Mouse (Mus musculus): ENCODE measurements at regions not wholly inside any gene's neighbourhood (a gene's known extent, or its start where the extent isn't known, plus 50 kb on each side); places are given as distances from the start of the nearest gene placed in this dataset.

DNA sequence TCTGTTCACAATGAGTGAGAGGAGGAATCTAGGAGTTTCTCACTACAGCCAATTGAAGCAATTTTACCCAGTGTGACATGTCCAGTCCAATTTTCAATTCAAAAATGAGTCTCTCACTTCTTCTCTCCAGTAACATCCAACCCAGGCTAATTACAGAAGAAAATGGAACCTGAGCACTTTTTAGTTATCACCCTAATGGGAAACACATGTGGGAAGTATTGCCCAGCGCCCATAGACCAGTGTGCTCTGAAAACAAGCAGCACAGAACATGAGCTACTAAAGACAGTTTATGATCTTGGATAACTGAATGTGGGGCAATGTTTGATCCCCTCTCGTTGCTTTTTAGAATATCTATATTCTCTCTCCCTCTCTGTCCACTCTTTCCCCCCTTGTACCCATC lies 70.5 kb upstream of the Efemp1 start:
- DNase-seq (ENCODE audit: low spot score in 2 of 2): no peak

DNA sequence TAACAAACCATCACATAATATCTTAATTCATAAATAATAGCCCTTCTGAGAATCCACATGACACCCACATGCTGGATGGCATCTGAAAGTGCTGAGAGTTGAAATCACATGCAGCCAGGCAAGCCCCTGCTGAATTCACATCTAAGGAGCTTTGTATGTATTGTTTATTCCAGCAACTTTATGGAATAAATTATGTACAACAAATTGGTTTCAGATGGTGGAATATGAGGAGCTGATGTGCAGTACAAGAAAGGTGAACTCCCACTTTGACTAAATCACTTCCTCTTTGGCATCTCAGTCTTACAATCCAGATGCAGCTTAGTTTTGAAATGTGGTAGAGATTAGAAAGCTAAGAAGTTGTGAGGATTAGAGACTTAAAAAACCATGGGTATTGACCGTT lies 82.2 kb upstream of the Efemp1 start:
- no peak for DNase-seq (ENCODE audit: low spot score in 2 of 2)

DNA sequence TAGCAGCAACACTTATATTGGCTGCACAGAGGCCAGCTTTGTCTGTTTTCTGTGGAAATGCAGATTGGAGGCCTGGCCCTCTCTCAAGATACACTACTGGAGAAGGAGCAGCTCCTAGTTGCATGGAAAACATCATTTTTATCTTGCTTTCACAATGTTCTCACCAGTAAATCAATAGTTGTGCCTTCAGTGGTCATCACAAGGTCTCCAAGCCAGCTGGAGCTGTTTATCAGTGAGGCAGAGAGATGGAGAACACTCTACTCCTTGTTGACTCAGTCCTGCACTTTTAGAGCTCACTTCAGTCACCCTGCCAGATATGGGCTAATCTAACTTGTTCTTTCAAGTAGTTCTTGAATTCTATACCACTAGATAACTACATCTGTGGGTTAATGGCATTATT lies 92.3 kb upstream of the Efemp1 start:
- no peak for DNase-seq (ENCODE audit: low spot score in 2 of 2)

DNA sequence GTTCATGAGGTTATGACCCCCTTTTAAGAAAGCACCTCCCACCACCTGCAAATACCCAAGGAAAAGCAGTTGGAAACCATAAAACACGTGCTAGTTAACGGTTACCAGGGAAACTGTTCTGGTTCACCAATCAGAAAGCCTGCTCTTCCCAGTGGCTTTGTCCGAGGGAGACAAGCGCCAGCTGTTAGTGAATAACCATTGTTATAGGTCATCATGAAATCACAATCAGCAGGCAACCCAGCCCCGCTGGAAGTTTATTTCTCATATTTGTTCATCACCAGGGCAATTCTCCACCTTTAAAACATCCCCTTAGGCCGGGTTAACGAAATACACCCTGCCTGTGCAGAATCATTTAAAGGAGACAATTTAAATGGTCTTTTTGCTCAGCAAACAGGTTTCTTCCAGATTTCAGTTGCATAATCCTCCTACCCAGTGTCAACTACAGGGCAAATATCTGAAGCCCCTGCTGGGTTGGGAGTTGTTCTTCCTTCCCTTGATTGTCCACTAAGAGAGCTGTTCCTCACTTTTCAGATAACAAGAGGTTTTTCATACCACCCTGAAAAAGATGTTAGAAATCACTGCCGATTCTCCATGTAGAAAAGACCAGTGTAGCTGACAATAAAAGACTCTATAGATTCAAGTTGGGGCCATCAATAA lies 117.9 kb upstream of the Efemp1 start:
- DNase-seq (ENCODE audit: low spot score in 2 of 2): peak; percentile 16 to 24

DNA sequence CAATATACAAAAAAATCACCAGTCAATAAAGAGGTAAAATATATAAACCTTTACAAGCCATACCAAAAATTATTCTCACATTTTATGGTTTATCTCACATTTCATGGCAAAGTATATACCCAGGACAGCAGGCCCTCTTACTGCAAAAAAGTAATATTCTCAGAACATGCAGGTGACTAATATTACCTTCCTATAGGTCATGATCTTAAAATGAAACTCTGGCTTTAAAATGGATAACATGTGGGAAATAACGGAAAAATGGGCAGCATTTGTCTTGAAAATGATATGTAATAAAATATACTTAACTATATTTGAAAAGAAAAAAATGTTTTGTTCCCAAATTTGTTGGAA lies 118.4 kb upstream of the Efemp1 start:
- DNase-seq (ENCODE audit: low spot score in 2 of 2): no peak

DNA sequence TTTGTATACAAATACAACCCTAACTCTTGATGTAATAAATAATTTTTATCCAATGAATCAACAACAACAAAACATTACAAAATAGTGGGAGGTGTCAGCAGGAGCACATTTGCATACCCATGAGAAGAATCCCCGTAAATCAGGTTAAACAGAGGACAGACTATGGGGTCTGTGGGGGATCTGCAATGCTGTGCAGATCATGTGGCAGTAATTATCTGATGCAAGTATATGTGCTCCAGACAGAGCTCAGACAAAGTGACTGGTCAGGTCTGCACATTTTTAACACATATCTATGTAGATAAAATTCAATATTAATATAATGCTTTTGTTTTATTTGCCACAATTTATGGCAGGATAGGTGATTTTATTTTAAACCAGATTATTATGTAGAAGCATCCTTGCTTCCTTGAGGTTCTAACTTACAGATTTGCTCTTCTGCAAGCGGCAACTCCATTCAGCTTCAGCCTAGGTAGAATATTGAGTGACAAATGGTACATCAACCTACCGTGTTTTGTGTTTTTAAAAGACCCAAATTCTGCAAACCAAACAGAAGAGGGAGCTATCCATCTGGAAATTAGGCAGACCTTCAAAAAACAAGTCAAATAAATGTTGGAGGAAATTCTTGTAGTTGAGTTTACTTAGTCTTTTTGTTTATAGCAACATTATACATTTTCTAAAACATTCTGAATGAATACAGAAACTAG lies 119.0 kb upstream of the Efemp1 start:
- DNase-seq (ENCODE audit: low spot score in 2 of 2): no peak

DNA sequence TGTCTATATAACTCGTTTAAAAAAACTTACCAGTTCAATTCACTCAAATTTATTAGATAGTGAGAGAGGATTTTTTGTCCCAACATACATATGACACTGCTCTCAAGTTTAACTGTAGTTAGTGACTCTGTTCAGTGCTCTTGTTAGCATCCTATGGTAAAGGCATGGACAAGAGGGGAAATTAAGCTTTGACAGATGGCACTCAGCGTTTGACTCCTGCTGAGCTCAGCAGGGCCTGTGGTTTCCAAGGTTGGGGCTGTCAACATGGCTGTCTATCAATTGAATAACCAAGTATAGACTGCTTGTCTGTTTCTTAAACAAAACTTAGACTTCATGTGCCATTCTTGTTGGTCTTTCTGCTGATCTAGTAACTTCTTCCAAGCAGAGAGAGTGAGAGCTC lies 122.9 kb upstream of the Efemp1 start:
- no peak for DNase-seq (ENCODE audit: low spot score in 2 of 2)

DNA sequence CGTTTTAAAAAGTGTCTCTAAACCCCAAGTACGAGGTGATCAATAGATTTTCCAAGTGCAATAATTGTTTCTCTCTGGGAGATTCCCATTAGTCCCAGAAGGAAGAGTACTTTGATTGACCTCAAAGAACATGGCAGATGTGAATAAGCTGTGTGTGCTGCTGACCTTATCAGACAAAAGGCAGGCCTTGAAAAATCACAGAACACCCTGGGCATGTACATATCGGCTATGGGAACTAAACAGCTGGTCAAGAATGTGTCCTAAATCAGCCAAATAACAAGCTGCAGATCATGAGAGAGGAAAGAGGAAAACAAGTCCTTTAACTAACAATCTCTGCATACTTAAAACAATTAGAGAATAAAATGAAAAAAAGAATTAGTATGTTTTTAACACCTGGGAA lies 125.4 kb upstream of the Ccdc85a start:
- DNase-seq (ENCODE audit: low spot score in 2 of 2): no peak

DNA sequence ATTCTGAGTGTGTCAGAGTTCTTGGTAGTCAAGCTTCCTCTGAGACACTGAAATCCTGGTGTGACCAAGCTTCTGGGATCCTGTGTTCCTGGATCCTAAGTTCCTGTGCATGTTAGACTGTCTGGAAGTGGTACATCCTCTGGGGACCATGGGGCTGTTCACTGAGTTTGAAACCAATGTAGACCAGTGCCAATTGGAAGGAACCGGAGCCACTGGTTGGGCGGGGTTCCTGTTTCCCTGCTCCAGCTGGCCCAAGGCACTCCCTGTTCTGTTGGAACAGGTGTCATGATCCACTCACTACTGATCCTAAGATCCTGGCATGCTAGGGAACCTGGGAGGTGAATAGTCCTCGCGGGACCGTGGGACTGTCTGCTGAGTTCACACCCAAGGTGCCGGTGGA lies 124.3 kb upstream of the Ccdc85a start:
- no peak for DNase-seq (ENCODE audit: low spot score in 2 of 2)

DNA sequence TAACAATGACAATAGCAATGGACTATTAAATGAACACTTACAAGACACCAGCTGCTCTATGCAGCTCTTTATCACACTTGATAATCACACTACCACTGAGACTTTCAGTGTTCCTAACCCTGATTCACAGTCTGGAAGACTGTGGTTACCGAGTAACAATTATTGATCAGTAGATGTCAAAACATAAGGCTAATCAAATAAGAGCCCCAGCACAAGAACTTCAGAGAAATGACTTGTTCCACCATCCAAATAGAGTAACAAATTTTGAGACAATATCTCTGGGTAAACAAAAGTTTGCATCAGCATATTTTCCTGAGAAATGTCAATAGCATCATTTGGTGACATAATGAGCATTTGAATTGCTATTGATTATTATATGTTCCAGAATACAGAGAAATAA lies 118.3 kb upstream of the Ccdc85a start:
- no peak for DNase-seq (ENCODE audit: low spot score in 2 of 2)

DNA sequence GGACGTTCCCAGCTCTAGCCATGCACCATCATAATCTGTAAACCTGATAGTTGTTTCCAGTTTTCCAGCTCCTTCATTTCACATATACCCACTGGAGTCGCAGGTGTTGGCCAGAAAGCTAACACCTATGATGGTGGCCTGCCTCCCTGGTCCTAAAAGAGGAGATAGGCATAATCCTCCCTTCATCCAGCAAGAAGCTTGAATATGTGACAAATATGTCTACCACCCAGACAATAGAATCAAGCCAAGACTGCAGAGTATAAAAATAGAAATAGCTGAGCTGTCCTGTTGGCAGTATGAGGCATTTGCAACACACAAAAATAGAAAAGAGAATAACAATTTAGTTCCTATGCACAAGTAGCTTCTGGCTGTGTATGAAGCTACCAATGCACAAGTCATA lies 117.3 kb upstream of the Ccdc85a start:
- DNase-seq (ENCODE audit: low spot score in 2 of 2): no peak

DNA sequence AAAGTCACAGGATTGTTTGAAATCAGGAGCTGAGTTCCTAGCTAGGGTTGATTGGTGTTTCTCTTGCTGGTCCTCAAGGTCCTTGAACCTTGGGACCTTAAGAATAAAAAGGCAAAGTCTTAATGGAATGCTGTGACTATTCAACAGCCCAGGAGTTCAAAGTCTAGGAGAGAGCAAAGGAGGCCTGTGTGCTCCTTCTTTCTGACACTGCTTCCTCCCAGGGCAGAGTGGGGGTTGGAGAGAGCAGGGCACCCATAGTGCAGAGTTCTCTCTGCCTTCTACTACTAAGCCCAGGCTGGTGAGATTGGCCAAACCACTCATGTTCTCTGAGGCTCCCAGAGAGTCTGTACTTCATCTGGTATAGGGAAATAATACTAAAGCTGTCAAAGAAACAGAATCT lies 115.6 kb upstream of the Ccdc85a start:
- DNase-seq (ENCODE audit: low spot score in 2 of 2): no peak

DNA sequence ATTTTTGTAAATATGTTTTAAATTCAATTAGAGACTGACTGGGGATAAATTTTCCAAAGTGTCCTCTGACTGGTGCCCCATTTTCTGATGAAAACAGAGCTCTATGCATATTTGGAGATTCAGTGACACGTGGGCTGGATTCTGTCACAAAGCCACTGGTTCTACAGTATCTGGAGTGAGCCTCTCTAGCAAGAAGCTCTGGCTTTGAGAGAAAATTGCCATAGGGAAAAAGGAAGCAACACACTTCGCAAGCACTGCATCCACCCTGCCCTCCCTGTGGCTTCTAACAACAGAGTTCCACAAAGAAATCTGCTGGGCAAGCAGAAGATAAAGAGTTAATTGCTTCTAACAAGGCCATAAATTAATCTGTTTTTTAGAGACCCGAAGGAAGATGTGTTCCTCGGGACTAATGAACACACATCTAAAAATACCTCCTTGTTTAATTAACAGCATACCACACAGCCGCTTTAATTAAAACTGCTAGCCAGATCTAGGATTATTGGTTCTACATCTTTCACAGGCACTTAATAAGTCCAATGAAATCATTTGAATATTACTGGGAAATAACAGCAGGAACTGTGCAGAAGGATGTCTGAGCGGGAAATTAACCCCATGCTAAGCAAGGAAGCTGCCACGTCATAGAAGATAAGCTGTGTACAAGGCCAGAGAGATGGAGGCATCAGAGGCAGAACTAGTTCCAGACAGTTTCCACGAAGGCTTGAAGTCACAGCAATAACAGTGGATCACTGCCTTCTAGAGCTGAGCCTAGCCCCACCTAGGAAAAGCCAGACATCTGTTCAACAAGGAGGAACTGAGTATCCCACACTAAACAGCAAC lies 113.7 kb upstream of the Ccdc85a start:
- DNase-seq (ENCODE audit: low spot score in 2 of 2): no peak

DNA sequence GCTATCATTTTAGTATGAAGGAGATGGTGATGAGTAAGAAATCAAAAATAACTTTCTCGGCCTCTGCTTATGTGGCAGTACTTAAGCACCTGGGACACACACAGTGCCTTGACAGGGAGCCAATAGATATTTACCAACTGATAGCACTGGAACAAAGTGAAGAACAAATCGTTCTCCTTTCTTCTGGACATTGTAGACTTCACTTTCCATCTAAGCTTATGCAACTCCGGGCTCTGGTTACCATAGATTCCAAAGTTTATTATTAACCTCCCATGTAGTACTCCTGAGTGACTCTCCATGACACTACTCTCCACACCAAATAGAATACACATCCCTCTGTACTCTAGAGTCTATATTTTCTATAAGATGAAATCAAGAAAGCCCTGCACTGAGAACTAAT lies 110.9 kb upstream of the Ccdc85a start:
- DNase-seq (ENCODE audit: low spot score in 2 of 2): no peak

DNA sequence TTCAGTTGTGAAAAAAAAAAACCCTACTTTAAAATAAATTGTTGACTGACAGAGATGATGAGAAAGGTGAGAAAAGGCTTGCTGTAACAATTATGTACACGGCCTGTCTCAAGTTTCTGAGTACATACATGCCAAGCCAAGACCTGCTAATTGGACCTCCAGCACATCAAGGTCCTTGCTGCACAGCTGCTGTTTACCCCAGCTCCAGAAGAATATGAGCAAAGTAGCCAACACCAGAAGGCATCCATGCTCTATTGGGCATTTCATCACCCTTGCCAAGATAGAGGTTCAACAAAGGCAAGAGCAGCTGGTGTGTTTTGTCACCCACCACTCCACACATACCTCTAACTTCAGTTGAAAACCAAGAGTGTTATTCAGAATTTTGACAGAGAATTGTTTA lies 109.2 kb upstream of the Ccdc85a start:
- no peak for DNase-seq (ENCODE audit: low spot score in 2 of 2)

DNA sequence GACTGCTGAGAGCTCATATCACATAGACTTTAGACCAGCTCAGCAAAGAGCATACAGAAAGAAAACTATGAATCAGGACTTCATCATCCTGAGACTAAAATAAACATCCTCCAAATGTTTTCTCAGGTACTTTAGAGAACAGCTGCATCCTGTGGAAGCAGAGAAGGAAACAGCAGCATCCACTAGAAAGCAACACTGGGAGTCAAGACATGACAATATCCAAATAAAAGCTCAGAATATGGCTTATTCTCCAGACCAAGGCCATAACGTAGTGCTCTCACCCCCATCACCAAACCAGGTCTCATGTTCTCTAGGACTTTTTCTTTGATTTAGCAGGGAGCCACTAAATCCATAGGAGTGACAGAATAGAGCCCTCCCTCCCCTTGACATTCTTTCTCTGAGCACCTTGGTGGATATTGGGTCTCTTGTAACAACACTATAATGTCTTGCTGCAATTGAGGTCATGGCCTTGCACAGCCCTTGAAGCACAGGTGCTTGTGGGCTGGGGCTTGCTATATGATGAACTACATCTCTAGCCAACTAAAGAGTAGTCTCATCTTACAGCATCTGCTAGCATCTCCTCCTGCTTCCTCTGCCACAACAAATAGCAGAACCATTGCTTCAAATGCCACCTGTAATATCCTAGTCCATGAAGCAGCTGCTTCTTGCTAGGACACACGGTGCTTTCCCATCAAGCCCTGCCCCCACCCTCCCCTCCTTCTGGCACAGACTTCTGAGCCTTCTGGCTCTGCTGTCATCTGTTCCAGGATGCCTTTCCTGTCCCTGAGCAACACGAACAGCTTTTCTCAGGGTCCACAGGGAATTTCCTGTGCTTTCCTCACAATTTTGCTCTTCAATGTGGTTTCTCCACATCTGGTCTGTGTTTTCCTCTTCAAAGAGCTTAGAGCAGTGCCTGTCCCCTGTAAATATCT lies 108.4 kb upstream of the Ccdc85a start:
- peak; percentile 9 to 13 for DNase-seq (ENCODE audit: low spot score in 2 of 2)

DNA sequence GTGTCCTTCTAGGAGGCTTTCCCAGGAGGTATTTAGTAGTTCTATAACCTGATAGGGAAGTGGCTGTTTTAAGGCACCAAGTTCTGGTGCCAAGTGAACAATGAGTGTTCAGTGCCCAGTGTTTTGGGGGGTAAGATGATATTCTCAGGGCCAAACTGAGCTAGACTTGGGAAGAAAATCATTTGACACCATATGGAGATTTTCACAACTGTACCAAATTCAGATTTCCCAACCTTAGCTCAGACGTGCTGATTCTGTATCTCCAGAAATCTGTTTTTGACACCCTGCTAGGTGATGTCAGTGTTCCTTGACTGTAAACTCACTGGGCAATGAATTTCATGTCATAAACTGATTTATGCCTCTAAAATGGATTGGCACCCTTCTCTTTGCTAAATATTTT lies 104.3 kb upstream of the Ccdc85a start:
- no peak for DNase-seq (ENCODE audit: low spot score in 2 of 2)

DNA sequence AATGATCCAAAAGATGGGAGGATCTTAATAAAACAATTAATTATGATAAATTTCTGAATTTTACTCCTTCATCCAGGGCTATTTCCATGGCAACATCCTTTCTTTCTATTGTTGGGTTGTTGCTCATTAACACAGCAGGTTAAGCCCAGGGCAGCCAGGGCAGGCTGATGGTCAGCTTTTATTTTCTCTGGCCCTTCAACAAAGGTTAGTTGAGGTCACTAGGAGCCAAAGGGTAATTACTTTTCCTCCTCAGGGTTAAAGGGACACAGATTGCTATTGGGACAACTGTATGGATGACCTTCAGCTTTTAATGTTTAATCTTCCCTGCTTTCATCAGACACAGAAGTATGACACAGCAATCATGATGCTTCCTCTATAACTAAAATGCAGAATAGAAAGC lies 101.3 kb upstream of the Ccdc85a start:
- DNase-seq (ENCODE audit: low spot score in 2 of 2): no peak

DNA sequence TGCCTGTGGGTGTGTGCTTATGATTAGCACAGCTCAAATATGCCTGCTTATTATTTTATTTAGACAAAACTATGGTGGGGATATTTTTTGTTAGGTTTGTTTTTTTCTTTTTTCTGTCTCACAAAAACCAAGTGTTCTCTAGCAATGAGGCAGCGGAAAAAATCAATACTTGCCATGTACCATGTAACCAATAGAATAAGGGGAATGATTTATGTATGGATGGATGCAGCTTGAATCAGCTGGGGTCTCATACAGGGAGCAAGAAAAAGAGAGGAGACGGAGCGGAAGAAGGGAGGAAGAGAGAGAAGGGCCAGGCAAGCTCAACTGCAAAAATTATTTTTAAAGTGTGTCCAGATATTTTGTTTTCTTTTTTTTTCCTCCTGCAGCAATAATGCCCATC lies 97.2 kb upstream of the Ccdc85a start:
- DNase-seq (ENCODE audit: low spot score in 2 of 2): no peak

DNA sequence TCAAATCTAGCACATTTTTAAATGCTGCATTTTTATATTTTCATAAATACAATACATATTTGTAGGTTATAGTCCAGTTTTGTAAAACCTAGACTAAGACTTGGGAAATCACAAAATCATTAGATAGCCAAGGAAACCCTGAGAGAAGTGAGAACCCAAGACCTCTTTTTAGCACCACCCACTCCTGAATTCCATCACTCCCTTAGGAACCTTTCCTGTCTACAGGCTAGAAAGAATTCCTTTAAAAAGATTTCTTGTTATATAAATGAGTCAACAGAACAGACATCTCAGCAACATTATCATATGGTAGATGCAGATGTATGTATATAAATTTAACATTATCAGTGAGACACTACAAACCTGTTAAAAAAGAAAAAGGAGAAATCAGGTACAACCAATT lies 86.6 kb upstream of the Ccdc85a start:
- DNase-seq (ENCODE audit: low spot score in 2 of 2): no peak

DNA sequence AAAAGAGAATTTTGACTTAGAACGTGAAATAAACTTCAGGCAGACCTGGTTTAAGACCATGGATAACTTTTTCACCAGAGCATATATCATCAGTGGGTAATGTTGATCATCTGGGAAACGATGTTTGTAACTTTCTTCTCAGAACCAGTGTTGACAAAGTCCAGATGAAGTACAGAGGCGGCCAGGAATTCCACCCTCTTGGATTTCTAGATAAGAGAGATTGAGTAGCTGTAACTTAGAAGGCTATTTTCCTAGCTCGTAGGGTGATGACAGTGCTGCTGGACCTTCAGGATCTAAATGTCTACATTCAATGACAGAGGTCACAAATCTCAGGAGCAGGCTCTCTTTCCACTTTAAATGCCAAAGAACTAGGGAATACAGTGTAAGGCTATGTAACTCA lies 85.2 kb upstream of the Ccdc85a start:
- DNase-seq (ENCODE audit: low spot score in 2 of 2): no peak

DNA sequence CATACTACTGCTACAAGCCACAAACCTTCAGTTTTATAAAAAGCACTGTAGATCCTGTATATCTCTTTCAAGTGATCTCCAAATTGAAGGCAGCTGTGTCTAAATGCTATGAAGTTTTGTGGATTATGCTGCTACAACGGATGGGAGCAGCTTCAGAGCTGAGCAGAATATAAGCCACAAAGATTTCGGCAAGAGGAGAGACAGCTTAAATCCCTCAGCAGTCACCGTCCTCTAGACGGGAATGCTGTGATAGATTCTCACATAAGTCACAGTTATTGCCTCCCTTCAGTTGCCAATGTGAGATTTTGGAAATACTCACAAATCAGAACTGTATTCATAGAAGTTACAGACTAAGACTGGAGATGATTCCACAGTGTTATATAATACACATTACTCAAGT lies 76.3 kb upstream of the Ccdc85a start:
- DNase-seq (ENCODE audit: low spot score in 2 of 2): no peak
